Mouse (Mus musculus): Measurements from ENCODE around the gene Olfr643. TPM values are rescaled to one million over a fixed set of nuclear protein-coding genes. Genes with fewer than 3 reads are reported as not detected.
"Not testable (repeated sequence)": the region's sequence is repeated elsewhere in the genome, so short reads cannot be mapped to it uniquely, and the experiment has no call there.

Gene Olfr643
- total and polyA plus RNA-seq, 2 experiments from 2014 or later: not detected

- no peak for DNase-seq
- no peak for TF ChIP-seq CTCF (IDR thresholded peaks at IDR 0.05; ENCODE audit: low read depth)
- no peak overlapping the region for H3K27ac ChIP-seq (ENCODE audit: low read depth, low read length)
- H3K4me2 ChIP-seq (ENCODE audit: low read depth): no peak overlapping the region
- H3K36me3 ChIP-seq (ENCODE audit: insufficient read depth): no peaks in the 10 kb centered on the region
- no peaks in the 10 kb centered on the region for H3K4me1 ChIP-seq (ENCODE audit: insufficient read depth)
- H3K9me3 ChIP-seq (ENCODE audit: low read length): no peaks in the 10 kb centered on the region
- WGBS: 90% methylated on average over 6 of the region's 6 CpGs
- no peaks in the 10 kb centered on the region for H3K27me3 ChIP-seq (ENCODE audit: insufficient read depth, low read length)
- H3K9ac ChIP-seq: no peak overlapping the region
- ATAC-seq: no peak
- H3K4me3 ChIP-seq (ENCODE audit: low read depth, low read length): no peak overlapping the region
Observed at GRCm38 (mm10) chr7:104021651-104022050, 115.6 kb downstream of the Olfr643 start.

- H3K9me3 ChIP-seq (ENCODE audit: low read length): no peaks in the 10 kb centered on the region
- 78% methylated on average over 1 of the region's 1 CpGs for WGBS
- no peak overlapping the region for H3K4me3 ChIP-seq (ENCODE audit: low read depth, low read length)
- no peak overlapping the region for H3K4me2 ChIP-seq (ENCODE audit: low read depth)
- TF ChIP-seq CTCF (IDR thresholded peaks at IDR 0.05; ENCODE audit: low read depth): no peak
- H3K36me3 ChIP-seq (ENCODE audit: insufficient read depth): no peaks in the 10 kb centered on the region
- no peak overlapping the region for H3K27ac ChIP-seq (ENCODE audit: low read depth, low read length)
- no peaks in the 10 kb centered on the region for H3K27me3 ChIP-seq (ENCODE audit: insufficient read depth, low read length)
- DNase-seq (no peak), ATAC-seq (no peak)
- H3K4me1 ChIP-seq (ENCODE audit: insufficient read depth): no peaks in the 10 kb centered on the region
- H3K9ac ChIP-seq: no peak overlapping the region
Observed at GRCm38 (mm10) chr7:104018953-104019352, 118.3 kb downstream of the Olfr643 start.

GRCm38 (mm10) chr7:104017203-104017602, 120.0 kb downstream of the Olfr643 start, which contains the start of gene Olfr639:
Gene Olfr639, minus strand, starts transcription at chr7:104017303.
- Histone ChIP-seq H3K4me1 (ENCODE audit: insufficient read depth) (no peaks in the 10 kb centered on the region), H3K4me3 (ENCODE audit: low read depth, low read length) (no peak within 1 kb of the TSS), H3K9me3 (ENCODE audit: low read length) (no peaks in the 10 kb centered on the region), H3K4me2 (ENCODE audit: low read depth) (no peak within 1 kb of the TSS), H3K36me3 (ENCODE audit: insufficient read depth) (no peaks in the 10 kb centered on the region), H3K9ac (no peak within 1 kb of the TSS), H3K27me3 (ENCODE audit: insufficient read depth, low read length) (no peaks in the 10 kb centered on the region), H3K27ac (ENCODE audit: low read depth, low read length) (no peak within 1 kb of the TSS)
- ATAC-seq: no peak
- no peak for TF ChIP-seq CTCF (IDR thresholded peaks at IDR 0.05; ENCODE audit: low read depth)
- DNase-seq: no peak

- no peaks in the 10 kb centered on the region for H3K9me3 ChIP-seq (ENCODE audit: low read length)
- H3K36me3 ChIP-seq (ENCODE audit: insufficient read depth): no peaks in the 10 kb centered on the region
- no peak overlapping the region for H3K4me3 ChIP-seq (ENCODE audit: low read depth, low read length)
- ATAC-seq: no peak
- no peaks in the 10 kb centered on the region for H3K4me1 ChIP-seq (ENCODE audit: insufficient read depth)
- TF ChIP-seq CTCF (IDR thresholded peaks at IDR 0.05; ENCODE audit: low read depth): no peak
- no peak overlapping the region for H3K27ac ChIP-seq (ENCODE audit: low read depth, low read length)
- no peak for DNase-seq
- H3K9ac ChIP-seq: no peak overlapping the region
- H3K4me2 ChIP-seq (ENCODE audit: low read depth): no peak overlapping the region
- no peaks in the 10 kb centered on the region for H3K27me3 ChIP-seq (ENCODE audit: insufficient read depth, low read length)
Observed at GRCm38 (mm10) chr7:103999124-103999523, 138.1 kb downstream of the Olfr643 start.

GRCm38 (mm10) chr7:103998446-103998845, 138.8 kb downstream of the Olfr643 start, which contains the start of gene Olfr638:
Gene Olfr638, plus strand, starts transcription at chr7:103998746.
- DNase-seq (no peak), ATAC-seq (no peak)
- no peaks in the 10 kb centered on the region for H3K27me3 ChIP-seq (ENCODE audit: insufficient read depth, low read length)
- no peak within 1 kb of the TSS for H3K4me3 ChIP-seq (ENCODE audit: low read depth, low read length)
- H3K4me1 ChIP-seq (ENCODE audit: insufficient read depth): no peaks in the 10 kb centered on the region
- TF ChIP-seq CTCF (IDR thresholded peaks at IDR 0.05; ENCODE audit: low read depth): no peak
- H3K27ac ChIP-seq (ENCODE audit: low read depth, low read length): no peak within 1 kb of the TSS
- H3K36me3 ChIP-seq (ENCODE audit: insufficient read depth): no peaks in the 10 kb centered on the region
- no peak within 1 kb of the TSS for H3K9ac ChIP-seq
- no peaks in the 10 kb centered on the region for H3K9me3 ChIP-seq (ENCODE audit: low read length)
- H3K4me2 ChIP-seq (ENCODE audit: low read depth): no peak within 1 kb of the TSS

- ATAC-seq: no peak
Observed at GRCm38 (mm10) chr7:103971782-103972181, 165.4 kb downstream of the Olfr643 start.

GRCm38 (mm10) chr7:103970852-103971251, 166.4 kb downstream of the Olfr643 start, which contains the start of gene Olfr635:
Gene Olfr635, plus strand, starts transcription at chr7:103971152.
- Histone ChIP-seq H3K27ac (ENCODE audit: low read depth, low read length) (no peak within 1 kb of the TSS), H3K9ac (no peak within 1 kb of the TSS), H3K4me2 (ENCODE audit: low read depth) (no peak within 1 kb of the TSS), H3K36me3 (ENCODE audit: insufficient read depth) (no peaks in the 10 kb centered on the region), H3K27me3 (ENCODE audit: insufficient read depth, low read length) (no peaks in the 10 kb centered on the region), H3K4me3 (ENCODE audit: low read depth, low read length) (no peak within 1 kb of the TSS), H3K9me3 (ENCODE audit: low read length) (no peaks in the 10 kb centered on the region), H3K4me1 (ENCODE audit: insufficient read depth) (no peaks in the 10 kb centered on the region)
- 78% methylated on average over 1 of the region's 1 CpGs for WGBS
- no peak for DNase-seq
- no peak for ATAC-seq
- TF ChIP-seq CTCF (IDR thresholded peaks at IDR 0.05; ENCODE audit: low read depth): no peak

More at GRCm38 (mm10) chr7:103971782-103972181, 165.4 kb downstream of the Olfr643 start:
- no peak for DNase-seq
- Histone ChIP-seq H3K4me1 (ENCODE audit: insufficient read depth) (no peaks in the 10 kb centered on the region), H3K9me3 (ENCODE audit: low read length) (no peaks in the 10 kb centered on the region), H3K27ac (ENCODE audit: low read depth, low read length) (no peak overlapping the region), H3K4me2 (ENCODE audit: low read depth) (no peak overlapping the region), H3K27me3 (ENCODE audit: insufficient read depth, low read length) (no peaks in the 10 kb centered on the region), H3K36me3 (ENCODE audit: insufficient read depth) (no peaks in the 10 kb centered on the region), H3K9ac (no peak overlapping the region), H3K4me3 (ENCODE audit: low read depth, low read length) (no peak overlapping the region)
- 65% methylated on average over 1 of the region's 1 CpGs for WGBS
- no peak for TF ChIP-seq CTCF (IDR thresholded peaks at IDR 0.05; ENCODE audit: low read depth)

- not testable (repeated sequence) for DNase-seq; H3K27ac ChIP-seq (ENCODE audit: low read depth, low read length); H3K9ac ChIP-seq; H3K4me2 ChIP-seq (ENCODE audit: low read depth); H3K4me3 ChIP-seq (ENCODE audit: low read depth, low read length); H3K27me3 ChIP-seq (ENCODE audit: insufficient read depth, low read length); H3K9me3 ChIP-seq (ENCODE audit: low read length); H3K4me1 ChIP-seq (ENCODE audit: insufficient read depth); H3K36me3 ChIP-seq (ENCODE audit: insufficient read depth); ATAC-seq
- WGBS: 97% methylated on average over 22 of the region's 22 CpGs
Observed at GRCm38 (mm10) chr7:103966873-103967272, 170.3 kb downstream of the Olfr643 start.

Other genes starting within 250 kb of the Olfr643 start
- not detected in 2 replicates for gene Olfr64, start 242.9 kb downstream of the Olfr643 start, total RNA-seq (2014; rRNA removed)
- gene Olfr64, start 242.9 kb downstream of the Olfr643 start, polyA plus RNA-seq (2015; fragmentation: Nextera tagmentation; extraction: Ambion mirVana): not detected in 2 replicates
- gene Olfr65, start 233.9 kb downstream of the Olfr643 start, total RNA-seq (2014; rRNA removed): not detected in 2 replicates
- not detected in 2 replicates for gene Olfr65, start 233.9 kb downstream of the Olfr643 start, polyA plus RNA-seq (2015; fragmentation: Nextera tagmentation; extraction: Ambion mirVana)
- not detected in 2 replicates for gene Olfr631, start 208.6 kb downstream of the Olfr643 start, total RNA-seq (2014; rRNA removed)
- gene Olfr631, start 208.6 kb downstream of the Olfr643 start, polyA plus RNA-seq (2015; fragmentation: Nextera tagmentation; extraction: Ambion mirVana): not detected in 2 replicates
- not detected in 2 replicates for gene Olfr632, start 203.1 kb downstream of the Olfr643 start, total RNA-seq (2014; rRNA removed)
- gene Olfr632, start 203.1 kb downstream of the Olfr643 start, polyA plus RNA-seq (2015; fragmentation: Nextera tagmentation; extraction: Ambion mirVana): not detected in 2 replicates
- not detected in 2 replicates for gene Olfr633, start 193.0 kb downstream of the Olfr643 start, total RNA-seq (2014; rRNA removed)
- gene Olfr633, start 193.0 kb downstream of the Olfr643 start, polyA plus RNA-seq (2015; fragmentation: Nextera tagmentation; extraction: Ambion mirVana): not detected in 2 replicates
- not detected in 2 replicates for gene Olfr635, start 166.3 kb downstream of the Olfr643 start, total RNA-seq (2014; rRNA removed)
- gene Olfr635, start 166.3 kb downstream of the Olfr643 start, polyA plus RNA-seq (2015; fragmentation: Nextera tagmentation; extraction: Ambion mirVana): not detected in 2 replicates
- not detected in 2 replicates for gene Olfr638, start 138.7 kb downstream of the Olfr643 start, total RNA-seq (2014; rRNA removed)
- not detected in 2 replicates for gene Olfr638, start 138.7 kb downstream of the Olfr643 start, polyA plus RNA-seq (2015; fragmentation: Nextera tagmentation; extraction: Ambion mirVana)
- not detected in 2 replicates for gene Olfr639, start 120.1 kb downstream of the Olfr643 start, total RNA-seq (2014; rRNA removed)
- not detected in 2 replicates for gene Olfr639, start 120.1 kb downstream of the Olfr643 start, polyA plus RNA-seq (2015; fragmentation: Nextera tagmentation; extraction: Ambion mirVana)
- 0.57 TPM in 1 of 2 replicates, not detected in the other for gene Olfr640, start 111.8 kb downstream of the Olfr643 start, total RNA-seq (2014; rRNA removed)
- not detected in 2 replicates for gene Olfr640, start 111.8 kb downstream of the Olfr643 start, polyA plus RNA-seq (2015; fragmentation: Nextera tagmentation; extraction: Ambion mirVana)
- not detected in 2 replicates for gene Olfr641, start 102.0 kb downstream of the Olfr643 start, total RNA-seq (2014; rRNA removed)
- not detected in 2 replicates for gene Olfr641, start 102.0 kb downstream of the Olfr643 start, polyA plus RNA-seq (2015; fragmentation: Nextera tagmentation; extraction: Ambion mirVana)
- gene Olfr642, start 84.7 kb downstream of the Olfr643 start, total RNA-seq (2014; rRNA removed): not detected in 2 replicates
- not detected in 2 replicates for gene Olfr642, start 84.7 kb downstream of the Olfr643 start, polyA plus RNA-seq (2015; fragmentation: Nextera tagmentation; extraction: Ambion mirVana)
- not detected in 2 replicates for gene 4930516K23Rik, start 76.0 kb downstream of the Olfr643 start, total RNA-seq (2014; rRNA removed)
- gene 4930516K23Rik, start 76.0 kb downstream of the Olfr643 start, polyA plus RNA-seq (2015; fragmentation: Nextera tagmentation; extraction: Ambion mirVana): not detected in 2 replicates
- not detected in 2 replicates for gene Olfr644, start 65.5 kb downstream of the Olfr643 start, total RNA-seq (2014; rRNA removed)
- not detected in 2 replicates for gene Olfr644, start 65.5 kb downstream of the Olfr643 start, polyA plus RNA-seq (2015; fragmentation: Nextera tagmentation; extraction: Ambion mirVana)
- not detected in 2 replicates for gene Olfr645, start 51.9 kb downstream of the Olfr643 start, total RNA-seq (2014; rRNA removed)
- not detected in 2 replicates for gene Olfr645, start 51.9 kb downstream of the Olfr643 start, polyA plus RNA-seq (2015; fragmentation: Nextera tagmentation; extraction: Ambion mirVana)
- gene Olfr646, start 32.5 kb downstream of the Olfr643 start, total RNA-seq (2014; rRNA removed): not detected in 2 replicates
- gene Olfr646, start 32.5 kb downstream of the Olfr643 start, polyA plus RNA-seq (2015; fragmentation: Nextera tagmentation; extraction: Ambion mirVana): not detected in 2 replicates
- gene Ubqln5, start 7.6 kb downstream of the Olfr643 start, total RNA-seq (2014; rRNA removed): not detected in 2 replicates
- not detected in 2 replicates for gene Ubqln5, start 7.6 kb downstream of the Olfr643 start, polyA plus RNA-seq (2015; fragmentation: Nextera tagmentation; extraction: Ambion mirVana)
- not detected in 2 replicates for gene Ubqln3, start 5.9 kb upstream of the Olfr643 start, total RNA-seq (2014; rRNA removed)
- gene Ubqln3, start 5.9 kb upstream of the Olfr643 start, polyA plus RNA-seq (2015; fragmentation: Nextera tagmentation; extraction: Ambion mirVana): not detected in 2 replicates
- not detected in 2 replicates for gene Ubqlnl, start 13.2 kb upstream of the Olfr643 start, total RNA-seq (2014; rRNA removed)
- not detected in 2 replicates for gene Ubqlnl, start 13.2 kb upstream of the Olfr643 start, polyA plus RNA-seq (2015; fragmentation: Nextera tagmentation; extraction: Ambion mirVana)
- gene Olfm5, start 27.4 kb upstream of the Olfr643 start, total RNA-seq (2014; rRNA removed): not detected in 2 replicates
- gene Olfm5, start 27.4 kb upstream of the Olfr643 start, polyA plus RNA-seq (2015; fragmentation: Nextera tagmentation; extraction: Ambion mirVana): 0.10 TPM in 1 of 2 replicates, not detected in the other
- gene Olfr648, start 46.0 kb upstream of the Olfr643 start, total RNA-seq (2014; rRNA removed): not detected in 2 replicates
- gene Olfr648, start 46.0 kb upstream of the Olfr643 start, polyA plus RNA-seq (2015; fragmentation: Nextera tagmentation; extraction: Ambion mirVana): 0.24 and 0.28 TPM in 2 replicates
- not detected in 2 replicates for gene Olfr649, start 58.6 kb upstream of the Olfr643 start, total RNA-seq (2014; rRNA removed)
- not detected in 2 replicates for gene Olfr649, start 58.6 kb upstream of the Olfr643 start, polyA plus RNA-seq (2015; fragmentation: Nextera tagmentation; extraction: Ambion mirVana)
- gene Trim6, start 81.4 kb upstream of the Olfr643 start, total RNA-seq (2014; rRNA removed): 0.23 and 0.38 TPM in 2 replicates
- gene Trim6, start 81.4 kb upstream of the Olfr643 start, polyA plus RNA-seq (2015; fragmentation: Nextera tagmentation; extraction: Ambion mirVana): 0.21 and 0.34 TPM in 2 replicates
- 1.8 and 1.9 TPM in 2 replicates for gene Trim34a, start 107.1 kb upstream of the Olfr643 start, total RNA-seq (2014; rRNA removed)
- gene Trim34a, start 107.1 kb upstream of the Olfr643 start, polyA plus RNA-seq (2015; fragmentation: Nextera tagmentation; extraction: Ambion mirVana): 0.77 and 1.1 TPM in 2 replicates
- gene Trim5, start 150.7 kb upstream of the Olfr643 start, total RNA-seq (2014; rRNA removed): 0.10 and 0.46 TPM in 2 replicates
- 0.06 and 0.16 TPM in 2 replicates for gene Trim5, start 150.7 kb upstream of the Olfr643 start, polyA plus RNA-seq (2015; fragmentation: Nextera tagmentation; extraction: Ambion mirVana)
- 0.69 and 4.1 TPM in 2 replicates for gene Trim12a, start 178.1 kb upstream of the Olfr643 start, total RNA-seq (2014; rRNA removed)
- 1.4 and 1.7 TPM in 2 replicates for gene Trim12a, start 178.1 kb upstream of the Olfr643 start, polyA plus RNA-seq (2015; fragmentation: Nextera tagmentation; extraction: Ambion mirVana)
- gene Trim34b, start 192.1 kb upstream of the Olfr643 start, total RNA-seq (2014; rRNA removed): not detected in 2 replicates
- gene Trim34b, start 192.1 kb upstream of the Olfr643 start, polyA plus RNA-seq (2015; fragmentation: Nextera tagmentation; extraction: Ambion mirVana): not detected in 2 replicates
- 2.1 and 3.0 TPM in 2 replicates for gene Trim12c, start 216.0 kb upstream of the Olfr643 start, total RNA-seq (2014; rRNA removed)
- gene Trim12c, start 216.0 kb upstream of the Olfr643 start, polyA plus RNA-seq (2015; fragmentation: Nextera tagmentation; extraction: Ambion mirVana): 0.39 and 0.68 TPM in 2 replicates
- gene Trim30b, start 232.5 kb upstream of the Olfr643 start, total RNA-seq (2014; rRNA removed): 0.10 TPM in 1 of 2 replicates, not detected in the other
- gene Trim30b, start 232.5 kb upstream of the Olfr643 start, polyA plus RNA-seq (2015; fragmentation: Nextera tagmentation; extraction: Ambion mirVana): 0.04 and 0.13 TPM in 2 replicates

Data from forebrain, postnatal 0 days (tissue).